Comparison of ENCODE assay signal across 8 mouse cellular contexts in the genomic region with DNA sequence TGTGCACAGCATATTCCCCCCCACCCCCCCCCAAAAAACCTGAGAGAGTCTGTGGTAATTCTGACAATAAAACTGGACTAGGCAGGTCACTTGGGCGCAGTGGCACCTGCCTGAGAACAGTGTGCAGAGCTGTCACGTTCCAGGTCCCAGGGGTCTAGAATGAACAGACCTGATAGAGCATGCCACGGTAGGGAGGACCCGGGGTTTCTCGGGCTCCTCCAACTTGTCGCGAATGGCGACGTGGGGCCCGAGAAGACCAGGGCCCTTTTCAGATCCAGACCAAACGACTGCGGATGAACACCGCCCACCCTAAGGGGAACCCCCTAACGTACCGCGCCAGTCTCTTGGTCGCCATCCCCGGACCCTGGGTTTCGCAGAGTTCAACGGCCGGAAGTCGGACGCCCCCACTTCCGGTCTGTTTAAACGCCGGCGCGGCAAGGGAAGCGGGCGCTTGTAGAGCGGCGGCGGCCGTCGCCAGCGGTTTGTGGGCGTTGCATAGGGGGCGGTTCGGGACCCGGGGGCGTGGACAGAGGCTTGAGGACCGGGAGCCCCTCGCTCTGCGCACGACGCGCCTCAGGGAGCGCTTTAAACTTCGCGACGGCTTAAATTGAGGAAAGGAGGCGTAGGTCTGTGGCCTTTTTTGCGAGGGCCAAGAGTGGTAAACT. TPM values are rescaled to one million over a fixed set of nuclear protein-coding genes. Genes with fewer than 3 reads are reported as not detected.
DNase-seq lines count a peak whose midpoint lies in the region; ATAC-seq lines count a peak whose summit lies in the region.

Rexo5 (plus strand) TSS at position 421 of the 665 bp plus-strand sequence.
Eri2 (minus strand) TSS at position 473 of the 665 bp plus-strand sequence.

- ATAC-seq in hematopoietic stem cell, adult 5-6 weeks (replicated peaks in 1 of 2; ENCODE audit: insufficient read depth in 1 of 2, low FRiP score in 2 of 2, low TSS enrichment in 1 of 2, low read depth in 1 of 2, poor library complexity in 2 of 2, severe bottlenecking in 2 of 2): peak; percentile 99

- peak; percentile 96 for DNase-seq in Muller cell, postnatal 12 days (ENCODE audit: inconsistent ontology term)
- peak; percentile 57 for DNase-seq in cerebellum, adult 8-10 months
- peak; percentile 88 for DNase-seq in forelimb bud, embryonic 11.5 days (ENCODE audit: low read depth, low spot score)
- DNase-seq in layer of hippocampus, postnatal 10 days (ENCODE audit: low spot score in 2 of 2): peak; percentile 76 to 84
- peak; percentile 94 for DNase-seq in lung, postnatal 10 days
- peak; percentile 83 for DNase-seq in ovary, postnatal 14 days (ENCODE audit: low spot score)
- DNase-seq in thymus, postnatal 10 days (ENCODE audit: low spot score in 2 of 2): peak; percentile 79 to 84

RNA-seq across cellular contexts. Expression of gene Rexo5, which starts in this region (rescaled TPM):
- 30.9 and 35.1 TPM in 2 replicates for total RNA-seq in hematopoietic stem cell, adult 5-6 weeks (2017)
- total RNA-seq in layer of hippocampus, postnatal 10 days (2021): 1 to 10 TPM; 3.6 to 4.6 TPM

RNA-seq across cellular contexts. Expression of gene Eri2, which starts in this region (rescaled TPM):
- total RNA-seq in hematopoietic stem cell, adult 5-6 weeks (2017): 14.0 and 14.8 TPM in 2 replicates
- total RNA-seq in layer of hippocampus, postnatal 10 days (2021): 1 to 10 TPM; 7.1 to 9.6 TPM

Comparison
In these comparisons a context has a peak if more than half of its experiments do, and no peak if none do; other contexts are left out.
1. Peak in every context shown above with its lines: DNase-seq and ATAC-seq.